Mouse (Mus musculus): ENCODE data around the gene Gkap1. TPM values are rescaled to one million over a fixed set of nuclear protein-coding genes. Genes with fewer than 3 reads are reported as not detected.
A peak's percentile ranks its signal among the peaks of the same experiment; 100 is the strongest.

Gkap1 gene
- total RNA-seq, 4 experiments from 2014 or later, result 25.3 to 30.9 (median 27.2) TPM

- no peak for DNase-seq (ENCODE audit: low spot score in 2 of 2)
These were observed 72.6 kb downstream of the Gkap1 start for GRCm38 (mm10) chr13:58202903-58203302.

- no peak for DNase-seq (ENCODE audit: low spot score in 2 of 2)
These were observed 73.6 kb downstream of the Gkap1 start for GRCm38 (mm10) chr13:58201908-58202307.

- DNase-seq (ENCODE audit: low spot score in 2 of 2), result no peak
These were observed 74.2 kb downstream of the Gkap1 start for GRCm38 (mm10) chr13:58201343-58201742.

GRCm38 (mm10) chr13:58197981-58198640 is 77.4 kb downstream of the Gkap1 start:
- DNase-seq (ENCODE audit: low spot score in 2 of 2), result no peak

GRCm38 (mm10) chr13:58197211-58197610 is 78.3 kb downstream of the Gkap1 start:
- no peak for DNase-seq (ENCODE audit: low spot score in 2 of 2)

GRCm38 (mm10) chr13:58194908-58195307 is 80.6 kb downstream of the Gkap1 start:
- DNase-seq (ENCODE audit: low spot score in 2 of 2), result no peak

GRCm38 (mm10) chr13:58193221-58193620 is 82.3 kb downstream of the Gkap1 start:
- DNase-seq (ENCODE audit: low spot score in 2 of 2), result no peak

GRCm38 (mm10) chr13:58192146-58192545 is 83.4 kb downstream of the Gkap1 start:
- DNase-seq (ENCODE audit: low spot score in 2 of 2), result no peak

- DNase-seq (ENCODE audit: low spot score in 2 of 2), result no peak
These were observed 84.0 kb downstream of the Gkap1 start for GRCm38 (mm10) chr13:58191516-58191915.

- no peak for DNase-seq (ENCODE audit: low spot score in 2 of 2)
These were observed 86.0 kb downstream of the Gkap1 start for GRCm38 (mm10) chr13:58189473-58189872.

- DNase-seq (ENCODE audit: low spot score in 2 of 2), result peak; percentile 74 to 78
These were observed 87.1 kb downstream of the Gkap1 start for GRCm38 (mm10) chr13:58188412-58188811.

GRCm38 (mm10) chr13:58187751-58188150 is 87.7 kb downstream of the Gkap1 start:
- DNase-seq (ENCODE audit: low spot score in 2 of 2), result no peak

- no peak for DNase-seq (ENCODE audit: low spot score in 2 of 2)
These were observed 89.2 kb downstream of the Gkap1 start for GRCm38 (mm10) chr13:58186281-58186680.

- DNase-seq (ENCODE audit: low spot score in 2 of 2), result no peak
These were observed 91.4 kb downstream of the Gkap1 start for GRCm38 (mm10) chr13:58184111-58184510.

Small RNA genes lying within 50 kb of the gene (microRNA-seq; reads per million reads assigned to microRNA genes)
- not detected for gene Mir6369

Other genes with a start within 250 kb of the Gkap1 start
- under 1 TPM; 0.22 to 0.46 (median 0.31) TPM for gene Klhl3, start 162.1 kb downstream of the Gkap1 start, total RNA-seq (2022)
- gene Hnrnpa0, start 147.1 kb downstream of the Gkap1 start, total RNA-seq (2022), result 10 to 100 TPM; 27.2 to 39.3 (median 33.8) TPM
- gene Idnk, start 118.0 kb downstream of the Gkap1 start, total RNA-seq (2022), result 1 to 10 TPM; 7.7 to 9.3 (median 8.3) TPM
- gene Ubqln1, start 60.0 kb downstream of the Gkap1 start, total RNA-seq (2022), result 10 to 100 TPM; 46.2 to 51.9 (median 49.8) TPM
- gene Kif27, start 83.4 kb upstream of the Gkap1 start, total RNA-seq (2022), result under 1 TPM in 2 of 4 experiments, not detected in 2; 0.05 to 0.15 TPM
- 1 to 10 TPM; 6.3 to 7.7 (median 7.3) TPM for gene 2210016F16Rik, start 109.5 kb upstream of the Gkap1 start, total RNA-seq (2022)
- gene Rmi1, start 126.5 kb upstream of the Gkap1 start, total RNA-seq (2022), result 1 to 10 TPM; 5.7 to 7.8 (median 6.4) TPM
- gene Hnrnpk, start 127.6 kb upstream of the Gkap1 start, total RNA-seq (2022), result 100 to 1,000 TPM; 203 to 256 (median 231) TPM